Mouse (Mus musculus) heart, adult 11 months (tissue): ENCODE data around the gene Pphln1.

Experiments used
- DNase-seq: peaks from one replicate; pipeline ENCODE4 v3.0.0; 2022

Gene Pphln1

GRCm38 (mm10) chr15:93510690-93511336, 112.7 kb downstream of the Pphln1 start:
- no peak for DNase-seq

DNA sequence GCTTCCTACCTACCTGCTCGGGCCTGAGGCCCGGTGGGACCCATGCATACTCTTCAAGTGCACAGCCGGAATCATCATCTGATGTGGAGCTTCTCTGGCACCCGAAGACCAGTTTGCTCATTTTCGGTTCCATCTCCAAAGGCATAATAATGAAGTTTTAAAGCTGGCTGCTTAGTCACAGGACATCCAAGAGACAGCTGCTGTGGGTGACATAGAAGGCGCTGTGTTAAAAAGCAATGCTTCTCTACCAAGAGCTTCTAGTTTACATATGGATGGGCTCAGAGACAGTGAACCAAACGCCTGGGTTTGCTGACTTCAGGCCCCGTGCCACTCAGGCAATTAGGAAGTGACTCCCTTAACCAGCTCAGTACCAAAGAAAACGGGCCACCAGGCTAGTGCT, 114.3 kb downstream of the Pphln1 start:
- no peak for DNase-seq

DNA sequence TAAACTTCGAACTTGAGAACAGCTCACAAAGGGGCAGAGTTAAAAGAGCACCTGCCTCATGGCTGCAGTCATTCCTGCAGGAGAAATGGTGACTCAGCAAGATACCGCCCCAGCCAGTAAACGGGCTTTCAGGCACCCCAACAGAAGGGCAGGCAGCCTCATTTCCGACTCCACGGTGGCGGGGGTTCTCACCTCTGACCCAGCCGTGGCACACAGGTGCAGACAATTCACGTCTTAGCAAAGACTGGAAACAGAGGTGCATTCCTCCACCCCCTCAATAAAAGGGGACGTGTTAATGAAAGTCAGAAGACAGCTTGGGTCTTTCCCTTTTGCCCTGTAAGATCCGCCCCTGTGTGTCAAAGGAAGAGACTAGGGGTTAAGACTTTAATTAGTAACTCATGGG, 115.8 kb downstream of the Pphln1 start:
- DNase-seq = no peak

- DNase-seq = no peak
Observed at GRCm38 (mm10) chr15:93515316-93515715, 117.2 kb downstream of the Pphln1 start.

GRCm38 (mm10) chr15:93517022-93517565, 118.9 kb downstream of the Pphln1 start:
- no peak for DNase-seq

GRCm38 (mm10) chr15:93518143-93518902, 120.2 kb downstream of the Pphln1 start:
- peak; percentile 97 for DNase-seq

GRCm38 (mm10) chr15:93518941-93519835, 121.0 kb downstream of the Pphln1 start:
- peak; percentile 99 for DNase-seq

DNA sequence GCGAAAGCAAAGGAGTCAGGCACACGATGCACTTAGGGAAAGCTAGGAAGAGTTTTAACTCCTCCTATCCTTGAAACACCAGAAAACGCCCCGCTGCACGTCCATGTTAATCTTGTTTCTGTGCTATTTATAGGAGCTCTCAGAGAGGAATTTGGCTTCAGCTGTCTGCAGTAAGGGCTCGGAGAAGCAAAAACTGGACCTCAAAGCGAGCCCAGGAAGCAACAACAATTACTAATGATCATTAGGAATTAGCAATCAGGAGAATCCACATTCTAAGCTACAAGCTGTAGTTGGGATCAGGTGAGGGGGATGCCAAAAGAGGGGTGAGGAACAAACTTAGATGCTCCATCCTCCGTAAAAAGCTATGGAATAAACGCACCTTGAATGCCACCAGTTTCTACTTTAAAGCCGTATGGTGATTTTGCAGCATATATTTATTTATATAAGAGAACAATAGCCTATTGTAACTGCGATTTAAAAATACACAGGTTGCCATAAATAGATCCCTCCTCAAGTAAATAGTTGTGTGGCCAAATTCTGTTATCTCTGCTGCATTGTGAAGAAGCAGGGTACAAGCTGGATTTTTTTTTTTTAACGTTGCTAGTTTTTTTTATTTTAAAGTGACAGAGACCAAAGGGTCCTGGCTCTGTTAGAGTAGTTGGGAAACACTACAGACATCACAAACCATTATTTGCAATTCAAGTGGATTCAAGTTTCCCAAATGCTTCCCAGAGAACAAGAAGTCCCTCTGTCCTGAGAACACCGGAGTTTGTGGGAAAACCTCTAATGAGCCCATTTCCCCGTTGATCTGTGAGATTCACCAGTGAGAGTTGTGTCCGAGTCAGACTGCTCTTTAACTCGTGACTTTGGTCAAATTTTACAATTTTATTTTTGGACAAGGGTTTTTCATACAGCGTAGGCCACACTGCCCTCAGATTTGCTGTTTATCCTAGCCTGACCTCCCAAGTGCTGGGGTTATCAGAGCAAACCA, 122.0 kb downstream of the Pphln1 start:
- DNase-seq = peak; percentile 95

DNA sequence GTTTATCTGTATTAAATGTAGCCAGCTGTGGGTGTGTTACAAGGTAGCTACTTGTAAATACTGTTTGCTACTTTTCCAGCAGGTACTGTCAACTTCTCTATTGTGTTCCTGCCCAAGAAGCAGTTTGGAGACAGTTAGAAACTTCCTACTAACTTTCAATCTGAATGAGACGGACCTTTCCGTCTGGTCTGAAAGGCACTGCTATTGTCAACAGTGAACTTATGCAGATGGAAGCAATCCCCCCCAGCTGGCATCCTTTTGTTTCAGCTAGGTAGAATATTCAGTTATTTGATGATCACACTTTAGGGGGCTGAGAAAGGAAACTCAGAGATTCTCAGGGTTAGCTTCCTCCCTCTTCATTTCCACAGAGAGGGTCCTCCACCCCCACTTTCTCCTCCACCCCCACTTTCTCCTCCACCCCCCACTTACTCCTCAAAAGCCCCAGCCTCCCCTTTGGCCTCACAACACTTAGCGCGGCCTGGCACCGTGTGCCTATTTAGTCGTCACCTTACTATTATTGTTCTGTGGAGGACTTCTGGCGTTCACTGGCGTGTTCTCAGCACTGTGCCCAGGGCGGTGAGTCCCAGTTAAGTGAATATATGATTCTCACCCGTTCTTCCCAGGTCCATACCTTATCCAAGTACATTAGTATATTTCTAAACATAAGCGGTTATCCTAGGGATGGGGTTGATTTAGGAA, 123.1 kb downstream of the Pphln1 start:
- peak; percentile 90 for DNase-seq

DNA sequence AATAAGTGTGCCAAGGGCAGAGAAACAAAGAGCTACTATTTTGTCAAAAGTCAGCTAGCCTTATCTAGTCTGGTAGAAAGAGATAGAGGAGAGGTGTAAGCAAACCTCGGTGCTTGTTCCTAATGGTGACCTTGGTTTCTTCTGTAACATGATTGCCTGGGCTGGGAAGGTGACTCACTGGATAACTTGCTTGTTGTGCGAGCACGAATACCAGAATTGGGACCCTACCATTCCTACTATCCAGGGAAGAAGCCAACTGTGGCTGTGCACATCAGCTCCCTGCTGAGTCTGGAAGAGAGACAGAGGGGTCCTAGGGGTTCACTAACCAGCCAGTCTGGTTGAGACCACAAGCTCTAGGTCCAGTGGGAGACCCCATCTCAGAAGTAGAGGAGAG, 123.6 kb downstream of the Pphln1 start:
- DNase-seq = peak; percentile 80

GRCm38 (mm10) chr15:93525305-93525917, 127.3 kb downstream of the Pphln1 start:
- peak; percentile 91 for DNase-seq

DNA sequence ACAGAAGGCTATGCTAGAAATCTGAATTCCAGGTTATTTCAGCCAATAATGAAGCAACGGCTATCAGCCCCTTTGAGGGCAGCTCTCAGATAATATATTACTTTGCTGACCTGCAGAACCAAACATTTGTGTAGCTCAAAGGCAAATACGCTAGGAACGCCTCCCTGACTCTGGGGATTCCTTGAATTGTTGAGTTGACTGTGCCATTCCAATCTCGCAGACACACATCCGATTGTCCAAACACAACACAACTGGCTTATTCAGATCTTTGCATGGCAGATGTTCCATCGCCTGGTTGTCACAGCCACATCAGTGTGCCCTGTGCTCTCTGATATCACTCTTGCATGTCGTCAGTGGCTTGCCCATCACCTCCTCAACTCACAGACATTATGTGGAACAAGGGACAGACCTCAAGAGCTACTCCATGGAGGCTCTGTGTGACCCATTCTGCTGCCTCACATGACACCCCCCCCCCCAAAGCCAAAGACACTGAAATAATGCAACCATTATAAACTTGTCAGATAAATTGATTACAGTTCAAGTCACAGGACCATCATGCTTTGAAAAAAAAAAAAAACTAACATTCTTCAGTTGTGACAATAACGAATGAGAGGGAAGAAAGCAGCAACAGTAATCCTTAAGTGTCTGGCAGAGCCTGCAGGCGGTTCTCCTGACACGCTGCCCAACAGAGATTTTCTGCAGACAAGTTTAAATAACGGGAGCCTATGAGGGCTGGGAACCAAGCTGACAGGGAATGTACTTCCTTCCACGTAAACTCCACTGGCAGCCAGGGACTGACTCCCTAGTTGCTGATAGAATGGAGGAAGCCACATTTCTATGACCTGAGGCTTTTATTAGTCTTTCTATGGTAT, 131.9 kb downstream of the Pphln1 start:
- peak; percentile 89 for DNase-seq

- no peak for DNase-seq
Observed at GRCm38 (mm10) chr15:93530703-93531032, 132.5 kb downstream of the Pphln1 start.

GRCm38 (mm10) chr15:93536191-93536590, 138.0 kb downstream of the Pphln1 start:
- DNase-seq = peak; percentile 18

- DNase-seq = peak; percentile 91
Observed at GRCm38 (mm10) chr15:93537745-93538144, 139.6 kb downstream of the Pphln1 start.

- DNase-seq = peak; percentile 90
Observed at GRCm38 (mm10) chr15:93538551-93539205, 140.5 kb downstream of the Pphln1 start.

GRCm38 (mm10) chr15:93539415-93539814, 141.3 kb downstream of the Pphln1 start:
- peak; percentile 84 for DNase-seq
